Mouse (Mus musculus) lung, postnatal 4 days (tissue): ENCODE measurements around the gene Trpc5os.

Experiments used
- DNase-seq, 2 experiments: peaks; one replicate each; pipeline ENCODE4 v3.0.0; 2021

Trpc5os gene

GRCm38 (mm10) chrX:144456281-144456680, at the start of gene Trpc5os:
TSS of gene Trpc5os (plus strand) at chrX:144456581.
- DNase-seq = no peak

- DNase-seq = no peak
Observed at GRCm38 (mm10) chrX:144408036-144408435, 48.3 kb upstream of the Trpc5os start.

GRCm38 (mm10) chrX:144420259-144420658, 36.1 kb upstream of the Trpc5os start:
- no peak for DNase-seq

GRCm38 (mm10) chrX:144421091-144421490, 35.3 kb upstream of the Trpc5os start:
- no peak for DNase-seq

- no peak for DNase-seq
Observed at GRCm38 (mm10) chrX:144423848-144424247, 32.5 kb upstream of the Trpc5os start.

GRCm38 (mm10) chrX:144464416-144464815, 8.0 kb downstream of the Trpc5os start:
- DNase-seq = no peak

GRCm38 (mm10) chrX:144491394-144491793, 35.0 kb downstream of the Trpc5os start:
- no peak for DNase-seq

- no peak for DNase-seq
Observed at GRCm38 (mm10) chrX:144523239-144523638, 66.9 kb downstream of the Trpc5os start.

GRCm38 (mm10) chrX:144526042-144526441, 69.7 kb downstream of the Trpc5os start:
- no peak for DNase-seq
